Mouse (Mus musculus) myocyte (in vitro differentiated cells): ENCODE results near the gene Cwc22. TPM values are rescaled to one million over a fixed set of nuclear protein-coding genes. Genes with fewer than 3 reads are reported as not detected.

ENCODE experiments used
- H3K27me3 ChIP-seq: one replicate; pipeline ENCODE4 v1.6.1; 2011; ENCODE audit not compliant: control insufficient read depth, insufficient read depth, insufficient read length
- H3K36me3 ChIP-seq: one replicate; pipeline ENCODE4 v1.6.1; 2011; ENCODE audit not compliant: control insufficient read depth, insufficient read depth
- H3K4me2 ChIP-seq: one replicate; pipeline ENCODE4 v1.6.1; 2011; ENCODE audit warnings: low read depth, control low read depth
- H3K4me3 ChIP-seq: one replicate; pipeline ENCODE4 v1.5.1; 2011; ENCODE audit warnings: mild to moderate bottlenecking, control low read depth, moderate library complexity
- H3K79me2 ChIP-seq: one replicate; pipeline ENCODE4 v1.6.1; 2011; ENCODE audit not compliant: control insufficient read depth, insufficient read depth
- H3ac ChIP-seq: one replicate; pipeline ENCODE4 v1.6.1; 2011; ENCODE audit not compliant: control insufficient read depth, insufficient read length
- CEBPB ChIP-seq: IDR thresholded peaks from 2 replicates; pipeline ENCODE4 v1.6.1; 2011; ENCODE audit warnings: mild to moderate bottlenecking, moderate library complexity; ENCODE audit not compliant: poor library complexity, insufficient read depth, severe bottlenecking
- E2F4 ChIP-seq: IDR thresholded peaks from one replicate; pipeline ENCODE4 v1.6.1; 2011; ENCODE audit warnings: mild to moderate bottlenecking, control low read depth, moderate library complexity; ENCODE audit not compliant: insufficient read depth
- MAX ChIP-seq: IDR thresholded peaks from one replicate; pipeline ENCODE4 v1.6.1; 2011; ENCODE audit warnings: low read depth, mild to moderate bottlenecking, control low read depth
- MYOD1 ChIP-seq, 3 experiments: IDR thresholded peaks; one replicate each; pipeline ENCODE4 v1.6.1; 2011; ENCODE audit warnings: control low read depth in 2 of 3, low read depth in 2 of 3, mild to moderate bottlenecking in 2 of 3, moderate library complexity in 1 of 3; ENCODE audit not compliant: insufficient read length in 2 of 3, control insufficient read depth in 1 of 3
- MYOG ChIP-seq, 3 experiments: IDR thresholded peaks; one replicate each; pipeline ENCODE4 v1.6.1; 2011; ENCODE audit warnings: control low read depth in 2 of 3, low read depth in 2 of 3, mild to moderate bottlenecking in 2 of 3; ENCODE audit not compliant: insufficient read length in 2 of 3, control insufficient read depth in 1 of 3, insufficient read depth in 1 of 3
- POLR2A ChIP-seq: IDR thresholded peaks from one replicate; pipeline ENCODE4 v1.6.1; 2011; ENCODE audit warnings: low read depth, mild to moderate bottlenecking, control low read depth, moderate library complexity; ENCODE audit not compliant: insufficient read length
- POLR2AphosphoS2 ChIP-seq: IDR thresholded peaks from one replicate; pipeline ENCODE4 v1.6.1; 2011; ENCODE audit warnings: low read depth, control low read depth; ENCODE audit not compliant: insufficient read length
- REST ChIP-seq: IDR thresholded peaks from one replicate; pipeline ENCODE4 v1.6.1; 2011; ENCODE audit warnings: mild to moderate bottlenecking, control low read depth, moderate library complexity; ENCODE audit not compliant: insufficient read depth, insufficient read length
- SRF ChIP-seq: IDR thresholded peaks from one replicate; pipeline ENCODE4 v1.6.1; 2011; ENCODE audit warnings: low read depth; ENCODE audit not compliant: control insufficient read depth, insufficient read length
- TCF12 ChIP-seq: IDR thresholded peaks from one replicate; pipeline ENCODE4 v1.6.1; 2011; ENCODE audit warnings: mild to moderate bottlenecking, control low read depth; ENCODE audit not compliant: poor library complexity, insufficient read depth, severe bottlenecking
- TCF3 ChIP-seq: IDR thresholded peaks from one replicate; pipeline ENCODE4 v1.6.1; 2011; ENCODE audit warnings: low read depth, control low read depth; ENCODE audit not compliant: insufficient read length
- USF1 ChIP-seq: IDR thresholded peaks from one replicate; pipeline ENCODE4 v1.6.1; 2011; ENCODE audit warnings: low read depth, mild to moderate bottlenecking, control low read depth, moderate library complexity
- polyA plus RNA-seq: library from polyadenylated mRNA; unstranded; fragments of >200 nt; fragmentation: generic; extraction: Trizol; gene quantifications from one replicate; pipeline ENCODE4 v1.2.1, GENCODE M21; 2012; ENCODE audit warnings: missing spikeins

Cwc22 gene
- polyA plus RNA-seq, 1 experiment = 8.3 TPM

GRCm38 (mm10) chr2:77877156-77877855, 68.9 kb downstream of the Cwc22 start:
- no peaks in the 10 kb centered on the region for H3K36me3 ChIP-seq
- no peak for TF ChIP-seq MAX
- TF ChIP-seq CEBPB = no peak
- TF ChIP-seq TCF3 = no peak
- TF ChIP-seq POLR2AphosphoS2 = no peak
- TF ChIP-seq MYOG (IDR thresholded peaks at IDR 0.05; ENCODE audit: control insufficient read depth in 1 of 3, insufficient read depth in 1 of 3, insufficient read length in 2 of 3, low read depth in 2 of 3) = no peak

GRCm38 (mm10) chr2:77876331-77876730, 69.8 kb downstream of the Cwc22 start:
- Histone ChIP-seq H3ac (no peak overlapping the region), H3K27me3 (no peaks in the 10 kb centered on the region), H3K36me3 (no peaks in the 10 kb centered on the region), H3K79me2 (no peaks in the 10 kb centered on the region), H3K4me2 (no peak overlapping the region), H3K4me3 (no peak overlapping the region)
- TF ChIP-seq E2F4 = no peak

More at GRCm38 (mm10) chr2:77877156-77877855, 68.9 kb downstream of the Cwc22 start:
- Histone ChIP-seq H3ac (no peak overlapping the region), H3K79me2 (no peaks in the 10 kb centered on the region), H3K4me2 (no peak overlapping the region), H3K27me3 (no peaks in the 10 kb centered on the region), H3K4me3 (no peak overlapping the region)

GRCm38 (mm10) chr2:77875516-77875915, 70.7 kb downstream of the Cwc22 start:
- Histone ChIP-seq H3K27me3 (no peaks in the 10 kb centered on the region), H3K4me3 (no peak overlapping the region), H3K36me3 (no peaks in the 10 kb centered on the region), H3K4me2 (no peak overlapping the region), H3ac (no peak overlapping the region), H3K79me2 (no peaks in the 10 kb centered on the region)
- TF ChIP-seq TCF12 = no peak
- TF ChIP-seq MYOD1 (IDR thresholded peaks at IDR 0.05; ENCODE audit: control insufficient read depth in 1 of 3, insufficient read length in 2 of 3, low read depth in 2 of 3) = no peak
- no peak for TF ChIP-seq MAX
- no peak for TF ChIP-seq MYOG (IDR thresholded peaks at IDR 0.05; ENCODE audit: control insufficient read depth in 1 of 3, insufficient read depth in 1 of 3, insufficient read length in 2 of 3, low read depth in 2 of 3)
- TF ChIP-seq CEBPB = no peak
- no peak for TF ChIP-seq REST
- no peak for TF ChIP-seq POLR2AphosphoS2
- no peak for TF ChIP-seq USF1
- TF ChIP-seq SRF = no peak
- no peak for TF ChIP-seq E2F4
- TF ChIP-seq TCF3 = no peak
- no peak for TF ChIP-seq POLR2A

- Histone ChIP-seq H3K36me3 (no peaks in the 10 kb centered on the region), H3K79me2 (no peaks in the 10 kb centered on the region), H3K4me2 (no peak overlapping the region), H3K4me3 (no peak overlapping the region), H3ac (no peak overlapping the region), H3K27me3 (no peaks in the 10 kb centered on the region)
- TF ChIP-seq TCF3 = no peak
- TF ChIP-seq REST = no peak
- no peak for TF ChIP-seq MAX
- TF ChIP-seq POLR2A = no peak
- TF ChIP-seq MYOD1 (IDR thresholded peaks at IDR 0.05; ENCODE audit: control insufficient read depth in 1 of 3, insufficient read length in 2 of 3, low read depth in 2 of 3) = peak in 2 of 3 experiments; percentile 38 to 60
Observed at GRCm38 (mm10) chr2:77874678-77875077, 71.5 kb downstream of the Cwc22 start.

- no peak overlapping the region for H3ac ChIP-seq
- no peak overlapping the region for H3K4me2 ChIP-seq
- no peaks in the 10 kb centered on the region for H3K79me2 ChIP-seq
- no peaks in the 10 kb centered on the region for H3K36me3 ChIP-seq
- TF ChIP-seq POLR2A (no peak), USF1 (no peak), MYOD1 (IDR thresholded peaks at IDR 0.05; ENCODE audit: control insufficient read depth in 1 of 3, insufficient read length in 2 of 3, low read depth in 2 of 3) (no peak), TCF12 (no peak), CEBPB (no peak), REST (no peak), E2F4 (no peak), POLR2AphosphoS2 (no peak), TCF3 (no peak), MYOG (IDR thresholded peaks at IDR 0.05; ENCODE audit: control insufficient read depth in 1 of 3, insufficient read depth in 1 of 3, insufficient read length in 2 of 3, low read depth in 2 of 3) (no peak), SRF (no peak), MAX (no peak)
- no peak overlapping the region for H3K4me3 ChIP-seq
- H3K27me3 ChIP-seq = no peaks in the 10 kb centered on the region
Observed at GRCm38 (mm10) chr2:77873806-77874205, 72.4 kb downstream of the Cwc22 start.
